Mouse (Mus musculus): Measurements from ENCODE around the gene Cyp27a1. TPM values are rescaled to one million over a fixed set of nuclear protein-coding genes. Genes with fewer than 3 reads are reported as not detected.
A peak's percentile ranks its signal among the peaks of the same experiment; 100 is the strongest.

The Cyp27a1 gene
- polyA plus RNA-seq, 1 experiment from 2014 or later: 16.3 TPM

- H3K36me3 ChIP-seq (ENCODE audit: control insufficient read depth, insufficient read depth, low read length): peaks cover 9% of the 10 kb centered on the region
- no peak for ATAC-seq (ENCODE audit: insufficient number of reproducible peaks, insufficient read depth, low FRiP score, low read depth)
- WGBS: 85% methylated on average over 7 of the region's 7 CpGs
- no peaks in the 10 kb centered on the region for H3K27me3 ChIP-seq (ENCODE audit: control insufficient read depth, insufficient read depth, low read length)
- H3K27ac ChIP-seq (replicated peaks in 1 of 2; ENCODE audit: control insufficient read depth in 1 of 2, insufficient read depth in 1 of 2, low read depth in 2 of 2, low read length in 2 of 2): no peak overlapping the region
- H3K4me3 ChIP-seq (ENCODE audit: control insufficient read depth in 1 of 2, insufficient read depth in 1 of 2, low read depth in 1 of 2, low read length in 2 of 2): no peak overlapping the region
- no peaks in the 10 kb centered on the region for H3K9me3 ChIP-seq (ENCODE audit: control insufficient read depth, low read length)
- H3K4me2 ChIP-seq (ENCODE audit: low read length): no peak overlapping the region
- no peak overlapping the region for H3K9ac ChIP-seq (ENCODE audit: low read length)
- H3K4me1 ChIP-seq (ENCODE audit: control insufficient read depth in 2 of 2, insufficient read depth in 2 of 2, low read length in 2 of 2): no peaks in the 10 kb centered on the region
These were observed 24.1 kb downstream of the Cyp27a1 start for GRCm38 (mm10) chr1:74737500-74737899.

DNA sequence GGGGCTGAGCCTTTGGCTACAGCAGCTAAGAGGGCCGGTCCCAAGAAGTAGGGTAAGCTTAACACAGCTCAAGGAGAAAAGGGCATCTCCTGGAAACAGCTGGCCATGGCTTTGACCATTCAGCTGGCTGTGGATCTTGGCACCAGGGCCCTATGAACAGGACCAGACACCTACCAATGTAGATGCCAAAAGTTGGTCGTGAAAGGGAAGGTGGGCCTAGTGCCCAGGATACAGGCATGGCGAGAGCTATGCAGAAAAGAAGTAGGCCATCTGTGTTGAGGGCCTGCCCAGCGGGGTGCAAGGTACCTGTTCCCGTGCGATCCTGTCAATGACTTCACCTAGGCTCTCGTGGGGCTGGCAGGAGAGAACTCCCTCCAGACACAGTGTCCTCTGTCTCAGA lies 27.5 kb downstream of the Cyp27a1 start:
- Histone ChIP-seq H3K4me3 (ENCODE audit: control insufficient read depth in 1 of 2, insufficient read depth in 1 of 2, low read depth in 1 of 2, low read length in 2 of 2) (no peak overlapping the region), H3K27ac (replicated peaks in 1 of 2; ENCODE audit: control insufficient read depth in 1 of 2, insufficient read depth in 1 of 2, low read depth in 2 of 2, low read length in 2 of 2) (no peak overlapping the region), H3K27me3 (ENCODE audit: control insufficient read depth, insufficient read depth, low read length) (no peaks in the 10 kb centered on the region), H3K9me3 (ENCODE audit: control insufficient read depth, low read length) (no peaks in the 10 kb centered on the region), H3K4me1 (ENCODE audit: control insufficient read depth in 2 of 2, insufficient read depth in 2 of 2, low read length in 2 of 2) (no peaks in the 10 kb centered on the region), H3K9ac (ENCODE audit: low read length) (no peak overlapping the region), H3K36me3 (ENCODE audit: control insufficient read depth, insufficient read depth, low read length) (peaks cover 17% of the 10 kb centered on the region), H3K4me2 (ENCODE audit: low read length) (no peak overlapping the region)
- ATAC-seq (ENCODE audit: insufficient number of reproducible peaks, insufficient read depth, low FRiP score, low read depth): no peak
- WGBS: 75% methylated on average over 7 of the region's 7 CpGs

GRCm38 (mm10) chr1:74747335-74747734 lies 34.0 kb downstream of the Cyp27a1 start:
- WGBS: 65% methylated on average over 5 of the region's 5 CpGs
- H3K9me3 ChIP-seq (ENCODE audit: control insufficient read depth, low read length): no peaks in the 10 kb centered on the region
- no peaks in the 10 kb centered on the region for H3K27me3 ChIP-seq (ENCODE audit: control insufficient read depth, insufficient read depth, low read length)
- no peak overlapping the region for H3K9ac ChIP-seq (ENCODE audit: low read length)
- H3K4me2 ChIP-seq (ENCODE audit: low read length): no peak overlapping the region
- H3K4me1 ChIP-seq (ENCODE audit: control insufficient read depth in 2 of 2, insufficient read depth in 2 of 2, low read length in 2 of 2): peaks cover 12 to 27% of the 10 kb centered on the region in 2 experiments
- H3K4me3 ChIP-seq (ENCODE audit: control insufficient read depth in 1 of 2, insufficient read depth in 1 of 2, low read depth in 1 of 2, low read length in 2 of 2): no peak overlapping the region
- ATAC-seq (ENCODE audit: insufficient number of reproducible peaks, insufficient read depth, low FRiP score, low read depth): no peak
- H3K36me3 ChIP-seq (ENCODE audit: control insufficient read depth, insufficient read depth, low read length): peaks cover 8% of the 10 kb centered on the region; the same call in 1 of the 2 replicates
- H3K27ac ChIP-seq (replicated peaks in 1 of 2; ENCODE audit: control insufficient read depth in 1 of 2, insufficient read depth in 1 of 2, low read depth in 2 of 2, low read length in 2 of 2): no peak overlapping the region

DNA sequence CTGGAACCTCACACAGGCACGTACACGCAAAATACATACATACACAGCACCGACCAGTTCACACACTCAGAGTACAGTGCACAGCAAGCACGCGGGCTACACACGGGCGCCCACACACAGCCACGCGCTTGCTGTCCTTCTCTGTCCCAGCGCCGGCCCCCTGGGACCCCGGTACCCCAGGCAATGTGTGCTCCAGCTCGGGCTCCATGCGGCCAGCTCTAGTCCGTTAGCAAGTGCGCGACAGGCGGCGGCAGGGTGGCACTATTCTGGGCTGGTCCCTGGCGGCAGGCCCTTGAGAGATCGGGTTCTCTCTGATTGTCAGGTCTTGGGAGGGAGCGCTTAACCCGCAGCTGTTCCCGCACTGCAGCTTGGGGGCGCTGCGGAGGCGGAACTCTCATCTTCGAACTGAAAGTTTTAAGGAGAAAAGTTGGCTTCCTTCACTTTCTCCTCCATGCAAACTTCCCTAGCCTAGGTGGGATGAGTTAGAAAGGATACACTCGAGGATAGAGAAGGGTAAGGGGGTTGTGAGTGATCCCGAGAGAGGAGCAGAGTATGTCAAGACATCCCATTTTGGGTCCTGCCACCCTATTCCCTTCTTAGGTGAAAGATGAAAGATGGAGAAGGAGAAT lies 35.4 kb downstream of the Cyp27a1 start, which contains the start of gene Prkag3:
Gene Prkag3, minus strand, starts transcription at position 579 of the 629 bp plus-strand sequence.
- Histone ChIP-seq H3K4me2 (ENCODE audit: low read length) (peak within 1 kb of the TSS; percentile 71), H3K9ac (ENCODE audit: low read length) (peak within 1 kb of the TSS; percentile 79), H3K27ac (replicated peaks in 1 of 2; ENCODE audit: control insufficient read depth in 1 of 2, insufficient read depth in 1 of 2, low read depth in 2 of 2, low read length in 2 of 2) (peak within 1 kb of the TSS; percentile 83 to 85), H3K4me1 (ENCODE audit: control insufficient read depth in 2 of 2, insufficient read depth in 2 of 2, low read length in 2 of 2) (peaks cover 12 to 27% of the 10 kb centered on the region in 2 experiments), H3K36me3 (ENCODE audit: control insufficient read depth, insufficient read depth, low read length) (0 out of 2 replicates have a peak, but pooled peaks cover 3% of the 10 kb centered on the region), H3K27me3 (ENCODE audit: control insufficient read depth, insufficient read depth, low read length) (no peaks in the 10 kb centered on the region), H3K9me3 (ENCODE audit: control insufficient read depth, low read length) (no peaks in the 10 kb centered on the region), H3K4me3 (ENCODE audit: control insufficient read depth in 1 of 2, insufficient read depth in 1 of 2, low read depth in 1 of 2, low read length in 2 of 2) (peak within 1 kb of the TSS; percentile 36 to 45)
- 6% methylated on average over 30 of the region's 30 CpGs for WGBS
- peak; percentile 78 for ATAC-seq (ENCODE audit: insufficient number of reproducible peaks, insufficient read depth, low FRiP score, low read depth)

DNA sequence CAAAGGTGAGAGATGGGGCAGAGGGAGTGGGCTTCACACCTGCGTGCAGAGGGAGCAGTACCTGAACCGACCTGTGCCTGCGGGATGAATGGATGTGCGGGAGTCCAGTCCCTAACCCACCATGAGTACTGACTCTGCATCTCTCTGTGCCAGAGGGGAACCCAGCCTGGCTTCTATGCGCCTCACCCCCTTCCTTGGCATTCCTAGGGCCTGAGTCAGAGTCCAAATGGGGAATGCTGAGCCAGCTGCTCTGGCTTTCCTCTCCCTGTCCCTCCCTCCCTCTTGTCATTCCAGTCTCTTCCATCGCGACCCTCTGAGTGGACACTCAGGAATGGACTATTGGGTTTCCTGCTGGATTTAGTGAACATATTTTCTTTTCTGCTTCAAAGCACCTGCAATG lies 35.9 kb downstream of the Cyp27a1 start:
- ATAC-seq (ENCODE audit: insufficient number of reproducible peaks, insufficient read depth, low FRiP score, low read depth): peak; percentile 74
- no peaks in the 10 kb centered on the region for H3K27me3 ChIP-seq (ENCODE audit: control insufficient read depth, insufficient read depth, low read length)
- WGBS: 25% methylated on average over 7 of the region's 7 CpGs
- peak overlapping the region; percentile 83 to 85 for H3K27ac ChIP-seq (replicated peaks in 1 of 2; ENCODE audit: control insufficient read depth in 1 of 2, insufficient read depth in 1 of 2, low read depth in 2 of 2, low read length in 2 of 2)
- peak overlapping the region; percentile 79 for H3K9ac ChIP-seq (ENCODE audit: low read length)
- H3K4me1 ChIP-seq (ENCODE audit: control insufficient read depth in 2 of 2, insufficient read depth in 2 of 2, low read length in 2 of 2): peaks cover 12 to 27% of the 10 kb centered on the region in 2 experiments
- peak overlapping the region; percentile 71 for H3K4me2 ChIP-seq (ENCODE audit: low read length)
- 0 out of 2 replicates have a peak, but pooled peaks cover 3% of the 10 kb centered on the region for H3K36me3 ChIP-seq (ENCODE audit: control insufficient read depth, insufficient read depth, low read length)
- peak overlapping the region; percentile 36 to 45 for H3K4me3 ChIP-seq (ENCODE audit: control insufficient read depth in 1 of 2, insufficient read depth in 1 of 2, low read depth in 1 of 2, low read length in 2 of 2)
- no peaks in the 10 kb centered on the region for H3K9me3 ChIP-seq (ENCODE audit: control insufficient read depth, low read length)

GRCm38 (mm10) chr1:74750683-74751082 lies 37.3 kb downstream of the Cyp27a1 start:
- no peak for ATAC-seq (ENCODE audit: insufficient number of reproducible peaks, insufficient read depth, low FRiP score, low read depth)
- Histone ChIP-seq H3K27me3 (ENCODE audit: control insufficient read depth, insufficient read depth, low read length) (no peaks in the 10 kb centered on the region), H3K9ac (ENCODE audit: low read length) (no peak overlapping the region), H3K4me2 (ENCODE audit: low read length) (no peak overlapping the region), H3K9me3 (ENCODE audit: control insufficient read depth, low read length) (no peaks in the 10 kb centered on the region), H3K4me1 (ENCODE audit: control insufficient read depth in 2 of 2, insufficient read depth in 2 of 2, low read length in 2 of 2) (peaks cover 12 to 27% of the 10 kb centered on the region in 2 experiments), H3K4me3 (ENCODE audit: control insufficient read depth in 1 of 2, insufficient read depth in 1 of 2, low read depth in 1 of 2, low read length in 2 of 2) (no peak overlapping the region), H3K36me3 (ENCODE audit: control insufficient read depth, insufficient read depth, low read length) (no peaks in the 10 kb centered on the region), H3K27ac (replicated peaks in 1 of 2; ENCODE audit: control insufficient read depth in 1 of 2, insufficient read depth in 1 of 2, low read depth in 2 of 2, low read length in 2 of 2) (no peak overlapping the region)
- WGBS: 74% methylated on average over 4 of the region's 4 CpGs

DNA sequence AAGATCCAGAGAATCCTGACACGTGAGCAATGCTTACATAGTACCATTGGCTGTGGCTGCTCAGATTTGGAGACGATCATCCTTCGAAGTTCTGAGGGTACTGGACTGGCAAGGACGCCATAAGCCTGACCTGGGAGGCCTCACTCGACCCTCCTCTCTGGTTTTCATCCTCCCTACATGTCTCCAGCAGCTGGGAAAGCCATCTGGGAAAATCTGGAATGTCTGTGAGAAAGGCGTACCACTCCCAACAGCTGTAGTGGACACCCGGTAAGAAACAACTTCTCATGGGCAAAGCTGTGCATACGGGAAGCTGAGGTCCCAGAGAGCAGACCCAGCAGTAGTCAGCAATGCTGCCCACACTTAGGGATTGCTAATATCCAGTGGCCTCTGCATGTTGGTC lies 38.8 kb downstream of the Cyp27a1 start:
- Histone ChIP-seq H3K27me3 (ENCODE audit: control insufficient read depth, insufficient read depth, low read length) (no peaks in the 10 kb centered on the region), H3K4me3 (ENCODE audit: control insufficient read depth in 1 of 2, insufficient read depth in 1 of 2, low read depth in 1 of 2, low read length in 2 of 2) (no peak overlapping the region), H3K9me3 (ENCODE audit: control insufficient read depth, low read length) (no peaks in the 10 kb centered on the region), H3K4me2 (ENCODE audit: low read length) (no peak overlapping the region), H3K36me3 (ENCODE audit: control insufficient read depth, insufficient read depth, low read length) (no peaks in the 10 kb centered on the region), H3K27ac (replicated peaks in 1 of 2; ENCODE audit: control insufficient read depth in 1 of 2, insufficient read depth in 1 of 2, low read depth in 2 of 2, low read length in 2 of 2) (no peak overlapping the region), H3K9ac (ENCODE audit: low read length) (no peak overlapping the region), H3K4me1 (ENCODE audit: control insufficient read depth in 2 of 2, insufficient read depth in 2 of 2, low read length in 2 of 2) (peaks cover 12 to 27% of the 10 kb centered on the region in 2 experiments)
- ATAC-seq (ENCODE audit: insufficient number of reproducible peaks, insufficient read depth, low FRiP score, low read depth): no peak
- WGBS: 90% methylated on average over 8 of the region's 8 CpGs

GRCm38 (mm10) chr1:74752833-74753232 lies 39.5 kb downstream of the Cyp27a1 start:
- no peak for ATAC-seq (ENCODE audit: insufficient number of reproducible peaks, insufficient read depth, low FRiP score, low read depth)
- H3K9ac ChIP-seq (ENCODE audit: low read length): no peak overlapping the region
- no peaks in the 10 kb centered on the region for H3K36me3 ChIP-seq (ENCODE audit: control insufficient read depth, insufficient read depth, low read length)
- peaks cover 7 to 22% of the 10 kb centered on the region in 2 experiments for H3K4me1 ChIP-seq (ENCODE audit: control insufficient read depth in 2 of 2, insufficient read depth in 2 of 2, low read length in 2 of 2)
- H3K27ac ChIP-seq (replicated peaks in 1 of 2; ENCODE audit: control insufficient read depth in 1 of 2, insufficient read depth in 1 of 2, low read depth in 2 of 2, low read length in 2 of 2): no peak overlapping the region
- H3K4me2 ChIP-seq (ENCODE audit: low read length): no peak overlapping the region
- no peaks in the 10 kb centered on the region for H3K27me3 ChIP-seq (ENCODE audit: control insufficient read depth, insufficient read depth, low read length)
- H3K4me3 ChIP-seq (ENCODE audit: control insufficient read depth in 1 of 2, insufficient read depth in 1 of 2, low read depth in 1 of 2, low read length in 2 of 2): no peak overlapping the region
- WGBS: 94% methylated on average over 3 of the region's 3 CpGs
- no peaks in the 10 kb centered on the region for H3K9me3 ChIP-seq (ENCODE audit: control insufficient read depth, low read length)
